Mouse (Mus musculus) CH12.LX (cell line): ENCODE data around the gene Elk3. TPM values are rescaled to one million over a fixed set of nuclear protein-coding genes. Genes with fewer than 3 reads are reported as not detected.

ENCODE experiments used
- DNase-seq: peaks from one replicate; pipeline ENCODE4 v3.0.0-alpha.2; 2013; ENCODE audit errors: extremely low read depth
- H3K27ac ChIP-seq: 2 replicates; pipeline ENCODE4 v1.5.1; 2012; ENCODE audit warnings: low read depth, mild to moderate bottlenecking, control low read depth, moderate library complexity; ENCODE audit not compliant: insufficient read depth
- H3K27me3 ChIP-seq: replicated peaks from 2 replicates; pipeline ENCODE3; 2012; ENCODE audit warnings: inconsistent platforms
- H3K36me3 ChIP-seq, 2 experiments: replicated peaks in 1 of 2; 2 replicates each; pipeline versions ENCODE3 to v1.6.1; 2012; ENCODE audit warnings: inconsistent platforms in 1 of 2, low read length in 1 of 2, mild to moderate bottlenecking in 1 of 2, mixed read lengths in 1 of 2, moderate library complexity in 1 of 2; ENCODE audit not compliant: control insufficient read depth in 1 of 2, insufficient read depth in 1 of 2
- H3K4me1 ChIP-seq, 2 experiments: 2 replicates each; pipeline ENCODE4 v1.6.1; 2012; ENCODE audit warnings: inconsistent platforms in 1 of 2, moderate library complexity in 1 of 2; ENCODE audit not compliant: insufficient read depth in 2 of 2, control insufficient read depth in 1 of 2
- H3K4me2 ChIP-seq: 2 replicates; pipeline ENCODE4 v1.6.1; 2012; ENCODE audit warnings: low read depth, mild to moderate bottlenecking, control low read depth; ENCODE audit not compliant: poor library complexity, insufficient read depth, severe bottlenecking
- H3K4me3 ChIP-seq, 3 experiments: fragments of 150-350 bp in 1 of 3; sonication (generic) in 1 of 3; replicated peaks in 1 of 3; 2 replicates each; pipeline versions ENCODE3 to v1.5.1; 2011 to 2012; ENCODE audit warnings: low read depth in 2 of 3, low read length in 2 of 3, mild to moderate bottlenecking in 2 of 3, moderate library complexity in 2 of 3, control low read depth in 1 of 3, improper control_type of control experiment in 1 of 3, inconsistent platforms in 1 of 3, mixed read lengths in 1 of 3; ENCODE audit not compliant: poor library complexity in 1 of 3
- H3K79me2 ChIP-seq: replicated peaks from 2 replicates; pipeline ENCODE4 v1.6.1; 2012; ENCODE audit warnings: mild to moderate bottlenecking, moderate library complexity; ENCODE audit not compliant: control insufficient read depth, poor library complexity, insufficient read depth, severe bottlenecking; ENCODE audit errors: extremely low read depth
- H3K9ac ChIP-seq: 2 replicates; pipeline ENCODE4 v1.6.1; 2012; ENCODE audit warnings: low read depth, mild to moderate bottlenecking, control low read depth, moderate library complexity; ENCODE audit not compliant: insufficient read depth
- H3K9me3 ChIP-seq: replicated peaks from 2 replicates; pipeline ENCODE3; 2012; ENCODE audit warnings: low read length, inconsistent platforms, mixed read lengths
- BHLHE40 ChIP-seq: IDR thresholded peaks from 2 replicates; pipeline ENCODE4 v1.6.1; 2011; ENCODE audit warnings: mild to moderate bottlenecking, low read depth, low read length, improper control_type of control experiment
- CHD2 ChIP-seq: IDR thresholded peaks from 2 replicates; pipeline ENCODE4 v1.6.1; 2011; ENCODE audit warnings: low read length, improper control_type of control experiment
- CTCF ChIP-seq, 2 experiments: IDR thresholded peaks in 1 of 2; conservative IDR thresholded peaks in 1 of 2; 2 replicates each; pipeline ENCODE4 v1.5.1; 2011 to 2012; ENCODE audit warnings: low read depth in 2 of 2, low read length in 2 of 2, improper control_type of control experiment in 1 of 2, inconsistent platforms in 1 of 2, mild to moderate bottlenecking in 1 of 2, moderate library complexity in 1 of 2
- E2F4 ChIP-seq: IDR thresholded peaks from 2 replicates; pipeline ENCODE4 v1.6.1; 2011; ENCODE audit warnings: low read depth, low read length, improper control_type of control experiment; ENCODE audit not compliant: insufficient replicate concordance
- ELF1 ChIP-seq: IDR thresholded peaks from 2 replicates; pipeline ENCODE4 v1.6.1; 2014; ENCODE audit warnings: low read depth, mild to moderate bottlenecking, inconsistent platforms, low read length, improper control_type of control experiment
- GABPA ChIP-seq: IDR thresholded peaks from 2 replicates; pipeline ENCODE4 v1.6.1; 2012; ENCODE audit warnings: low read depth, low read length, improper control_type of control experiment, inconsistent platforms; ENCODE audit not compliant: insufficient replicate concordance
- MAX ChIP-seq: IDR thresholded peaks from 2 replicates; pipeline ENCODE4 v1.6.1; 2011; ENCODE audit warnings: low read length, improper control_type of control experiment
- MAZ ChIP-seq: IDR thresholded peaks from 2 replicates; pipeline ENCODE4 v1.6.1; 2012; ENCODE audit warnings: low read depth, mild to moderate bottlenecking, inconsistent platforms, low read length, improper control_type of control experiment, moderate library complexity
- MEF2A ChIP-seq: IDR thresholded peaks from 2 replicates; pipeline ENCODE4 v1.6.1; 2014; ENCODE audit warnings: low read depth, mild to moderate bottlenecking, inconsistent platforms, low read length, improper control_type of control experiment, borderline replicate concordance
- MYC ChIP-seq: IDR thresholded peaks from 2 replicates; pipeline ENCODE4 v1.6.1; 2011; ENCODE audit warnings: low read depth, mild to moderate bottlenecking, improper control_type of control experiment, low read length
- NELFE ChIP-seq: IDR thresholded peaks from 2 replicates; pipeline ENCODE4 v1.6.1; 2011; ENCODE audit warnings: low read depth, low read length, improper control_type of control experiment
- NRF1 ChIP-seq: IDR thresholded peaks from 2 replicates; pipeline ENCODE4 v1.6.1; 2014; ENCODE audit warnings: low read depth, mild to moderate bottlenecking, inconsistent platforms, low read length, improper control_type of control experiment, moderate library complexity
- PAX5 ChIP-seq: IDR thresholded peaks from 2 replicates; pipeline ENCODE4 v1.6.1; 2012; ENCODE audit warnings: low read length, inconsistent platforms, mixed read lengths
- POLR2A ChIP-seq: IDR thresholded peaks from 2 replicates; pipeline ENCODE4 v1.6.1; 2011; ENCODE audit warnings: low read depth, mild to moderate bottlenecking, improper control_type of control experiment, low read length
- POLR2AphosphoS2 ChIP-seq: IDR thresholded peaks from 2 replicates; pipeline ENCODE4 v1.6.1; 2011; ENCODE audit warnings: low read depth, low read length, improper control_type of control experiment
- SMC3 ChIP-seq: IDR thresholded peaks from 2 replicates; pipeline ENCODE4 v1.6.1; 2011; ENCODE audit warnings: low read depth, low read length, improper control_type of control experiment
- UBTF ChIP-seq: IDR thresholded peaks from 2 replicates; pipeline ENCODE4 v1.6.1; 2012; ENCODE audit warnings: low read depth, mild to moderate bottlenecking, inconsistent platforms, low read length, improper control_type of control experiment, moderate library complexity
- USF1 ChIP-seq: IDR thresholded peaks from 2 replicates; pipeline ENCODE4 v1.6.1; 2014; ENCODE audit warnings: low read depth, mild to moderate bottlenecking, inconsistent platforms, low read length, improper control_type of control experiment
- ZC3H11A ChIP-seq: IDR thresholded peaks from 2 replicates; pipeline ENCODE4 v1.6.1; 2012; ENCODE audit warnings: low read depth, mild to moderate bottlenecking, inconsistent platforms, low read length, improper control_type of control experiment
- ZNF384 ChIP-seq: IDR thresholded peaks from 2 replicates; pipeline ENCODE4 v1.6.1; 2012; ENCODE audit warnings: low read depth, low read length, improper control_type of control experiment, inconsistent platforms
- dilution Hi-C: fragments of 300-500 bp; cut with MboI; formaldehyde crosslinking; loops from 2 replicates; pipeline ENCODE4 v1.14.3; 2020; ENCODE audit warnings: low sequenced_read_pairs; ENCODE audit not compliant: extremely low pct_unique_long_range_greater_than_20kb, extremely low pct_ligation_motif_present
- in situ Hi-C: fragments of 300-500 bp; cut with MboI; formaldehyde crosslinking; loops from 3 replicates; pipeline ENCODE4 v1.14.3; 2019; ENCODE audit warnings: low sequenced_read_pairs, low pct_ligation_motif_present, low pct_unique_long_range_greater_than_20kb, mixed read lengths
- polyA plus RNA-seq: library from polyadenylated mRNA; unstranded; fragments of >175 nt; gene quantifications from 2 replicates; pipeline ENCODE4 v1.2.1, GENCODE M21; 2012; ENCODE audit warnings: low read depth; ENCODE audit not compliant: insufficient read length
- total RNA-seq, 2 experiments: library from RNA; depleted of rRNA; stranded (reverse); fragments of 300-350 nt in 1 of 2; fragments of >200 nt in 1 of 2; gene quantifications; 2 replicates each; pipeline ENCODE4 v1.2.3; 2012 to 2014

The Elk3 gene
- total and polyA plus RNA-seq, 3 experiments, result 20.1 to 37.0 (median 25.8) TPM

GRCm38 (mm10) chr10:93259826-93260225, 51.1 kb downstream of the Elk3 start:
- in situ Hi-C loops, result no loop called here
- Histone ChIP-seq H3K4me2 (no peak overlapping the region), H3K36me3 (peaks cover 61 to 76% of the 10 kb centered on the region in 2 experiments), H3K79me2 (peaks cover 4% of the 10 kb centered on the region), H3K4me1 (peaks cover 10 to 56% of the 10 kb centered on the region in 2 experiments), H3K27me3 (no peaks in the 10 kb centered on the region), H3K9me3 (no peaks in the 10 kb centered on the region), H3K9ac (no peak overlapping the region), H3K27ac (no peak overlapping the region; the same call in 1 of the 2 replicates), H3K4me3 (no peak overlapping the region)
- DNase-seq, result no peak
- dilution Hi-C loops, result no loop called here
- TF ChIP-seq UBTF, result no peak
- TF ChIP-seq NELFE, result no peak
- TF ChIP-seq SMC3, result no peak
- no peak for TF ChIP-seq GABPA
- TF ChIP-seq POLR2A, result no peak
- TF ChIP-seq CHD2, result no peak
- no peak for TF ChIP-seq CTCF (conservative IDR thresholded peaks at IDR 0.05 in 1 of 2, IDR thresholded peaks at IDR 0.05 in 1 of 2; ENCODE audit: low read depth in 2 of 2, low read length in 2 of 2)
- no peak for TF ChIP-seq NRF1
- TF ChIP-seq MAZ, result no peak
- no peak for TF ChIP-seq USF1
- TF ChIP-seq BHLHE40, result no peak

DNA sequence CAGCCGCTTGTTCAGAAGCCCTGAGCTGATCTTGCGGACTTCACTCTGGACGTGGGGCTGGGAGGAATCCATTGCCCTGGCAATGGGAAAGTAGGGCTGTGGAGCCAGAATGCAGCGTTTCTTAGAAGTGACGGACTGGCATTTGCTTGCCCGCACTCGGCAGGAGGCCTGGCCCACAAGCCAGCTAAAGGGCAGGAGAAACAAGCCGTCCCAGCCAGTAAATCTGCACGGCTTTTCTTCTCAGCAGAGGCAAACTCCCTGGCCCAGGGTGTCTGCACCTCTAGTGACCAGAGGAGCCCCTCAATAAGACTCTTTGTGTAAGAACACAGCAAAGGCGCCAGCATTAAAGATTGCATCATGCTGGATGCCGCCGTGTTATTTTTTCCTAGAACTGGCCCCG, 55.6 kb downstream of the Elk3 start:
- Histone ChIP-seq H3K9ac (no peak overlapping the region), H3K9me3 (no peaks in the 10 kb centered on the region), H3K4me3 (no peak overlapping the region), H3K36me3 (peaks cover 51 to 80% of the 10 kb centered on the region in 2 experiments), H3K79me2 (peaks cover 4% of the 10 kb centered on the region), H3K27ac (no peak overlapping the region), H3K4me1 (peaks cover 0 to 22% of the 10 kb centered on the region in 2 experiments; a peak in 3 of 4 replicates), H3K27me3 (no peaks in the 10 kb centered on the region), H3K4me2 (no peak overlapping the region)
- DNase-seq, result no peak
- in situ Hi-C loops, result no loop called here
- TF ChIP-seq PAX5 (no peak), E2F4 (no peak), POLR2AphosphoS2 (no peak), ZNF384 (no peak), ELF1 (no peak), MYC (no peak), CTCF (conservative IDR thresholded peaks at IDR 0.05 in 1 of 2, IDR thresholded peaks at IDR 0.05 in 1 of 2; ENCODE audit: low read depth in 2 of 2, low read length in 2 of 2) (no peak), NRF1 (no peak), MAX (no peak), ZC3H11A (no peak), POLR2A (no peak), MEF2A (no peak)
- TF ChIP-seq, all 38 proteins: peak for 0
- dilution Hi-C loops, result no loop called here
